Mouse (Mus musculus) frontal cortex, adult (tissue): ENCODE results near the gene Capzb.

Experiments
- ATAC-seq: cut with Nextera tagmentation; 2 replicates; pipeline ENCODE4 v1.9.2; 2017; ENCODE audit warnings: mild to moderate bottlenecking, moderate library complexity, mixed read lengths; ENCODE audit not compliant: low TSS enrichment

Gene Capzb

DNA sequence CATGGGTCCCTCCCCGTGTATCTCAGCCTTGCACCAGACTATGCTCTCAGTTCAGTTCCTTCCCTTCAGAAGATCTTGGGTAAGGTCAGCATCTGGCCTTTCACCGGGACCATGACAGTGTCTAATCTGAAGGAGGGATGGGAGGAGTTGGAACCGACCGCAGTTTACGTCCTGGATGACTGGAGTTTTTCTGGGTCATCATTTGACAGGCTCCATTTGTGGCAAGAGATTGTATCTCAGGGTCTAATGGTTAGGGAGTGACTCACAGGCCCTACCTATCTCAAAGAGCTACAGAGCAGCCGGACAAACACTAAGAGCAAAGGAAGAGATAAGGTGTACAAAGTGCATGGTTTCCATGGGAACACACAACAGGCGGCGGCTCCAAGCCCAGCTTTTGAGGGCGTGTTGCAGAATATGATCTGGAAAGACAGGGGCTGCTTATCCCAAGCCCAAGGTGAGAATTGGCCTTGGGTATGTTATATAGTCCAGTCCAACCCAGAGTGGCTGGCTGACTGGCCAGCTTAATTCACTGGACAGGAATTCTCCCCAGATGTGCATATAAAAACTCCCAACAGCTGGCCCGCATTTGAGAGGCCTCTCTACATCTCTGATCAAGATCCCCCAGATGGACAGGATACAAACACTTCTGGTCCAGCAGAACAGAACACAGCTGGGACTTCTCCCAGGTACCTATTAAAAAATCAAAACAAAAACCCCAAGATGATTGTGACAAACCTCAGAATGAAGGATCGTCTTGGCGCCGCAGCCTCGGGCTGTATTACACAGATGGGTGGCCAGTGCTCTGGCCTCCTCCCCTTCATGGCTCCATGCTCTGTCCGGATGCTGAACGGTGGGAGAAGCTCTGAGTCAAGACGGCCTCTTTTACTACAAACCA, 12.7 kb upstream of the Capzb start:
- ATAC-seq, result no peak

DNA sequence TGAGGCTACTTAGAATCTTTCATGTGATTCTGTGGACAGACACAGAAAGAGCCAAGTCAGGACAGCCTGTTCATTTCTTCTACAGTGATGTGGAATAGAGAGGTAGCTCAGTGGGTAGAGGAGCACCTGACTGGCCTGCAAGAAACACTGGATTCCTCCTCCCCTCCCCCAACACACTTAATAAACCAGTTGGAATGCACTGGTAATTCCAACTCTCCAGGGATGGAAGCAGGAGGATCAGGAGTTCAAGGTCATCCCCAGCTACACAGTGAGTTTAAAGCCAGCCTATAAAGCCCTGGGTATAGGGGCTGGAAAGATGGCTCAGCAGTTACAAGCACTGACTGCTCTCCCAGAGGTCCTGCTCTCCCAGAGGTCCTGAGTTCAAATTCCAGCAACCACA, 10.2 kb upstream of the Capzb start:
- ATAC-seq, result no peak

DNA sequence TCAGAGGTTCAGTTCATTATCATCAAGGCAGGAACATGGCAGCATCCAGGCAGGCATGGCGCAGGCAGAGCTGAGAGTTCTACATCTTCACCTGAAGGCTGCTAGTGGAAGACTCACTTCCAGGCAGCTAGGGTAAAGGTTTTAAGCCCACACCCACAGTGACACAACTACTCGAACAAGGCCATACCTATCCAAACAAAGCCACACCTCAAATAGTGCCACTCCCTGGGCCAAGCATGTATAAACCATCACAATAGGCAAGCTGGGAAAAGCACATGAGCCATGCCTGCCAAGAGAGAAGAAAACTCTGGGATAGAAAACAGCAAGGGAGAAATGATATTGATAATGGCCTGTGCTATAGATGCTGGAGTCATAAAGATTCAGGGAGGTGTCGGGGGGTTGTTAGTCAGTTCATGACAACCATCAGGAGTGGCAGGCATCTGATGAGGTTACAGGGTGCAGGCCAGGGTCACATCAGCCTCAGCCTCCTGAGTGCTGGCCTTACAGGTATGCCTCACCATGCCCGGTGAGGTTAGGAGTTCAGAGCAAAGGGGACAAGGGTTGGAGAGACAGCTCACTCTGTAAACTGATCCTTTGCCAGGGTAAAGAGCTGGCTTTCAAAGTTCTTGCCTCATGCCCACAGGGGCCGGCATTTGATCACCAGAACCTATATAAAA, 6.8 kb upstream of the Capzb start:
- no peak for ATAC-seq

DNA sequence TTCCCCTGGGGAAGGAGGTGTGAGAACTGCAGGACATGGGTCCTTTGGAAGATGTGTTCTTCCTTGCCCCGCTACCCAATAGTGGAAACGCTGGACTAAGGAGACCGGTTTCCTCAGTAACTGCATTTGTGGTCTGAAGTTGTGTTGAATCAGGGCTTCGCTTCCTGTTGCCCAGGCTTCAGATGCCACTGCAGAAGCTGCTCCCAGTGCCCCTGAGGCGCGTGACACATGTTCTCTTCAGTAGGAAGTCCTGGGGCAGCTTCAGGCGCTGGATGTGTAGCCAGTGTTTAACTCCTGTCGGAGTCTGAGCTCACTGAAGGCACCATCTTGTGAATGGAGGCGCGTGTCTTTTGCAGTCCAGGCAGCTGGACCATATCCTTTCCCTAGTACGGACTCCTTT, 4.8 kb upstream of the Capzb start:
- ATAC-seq, result no peak

DNA sequence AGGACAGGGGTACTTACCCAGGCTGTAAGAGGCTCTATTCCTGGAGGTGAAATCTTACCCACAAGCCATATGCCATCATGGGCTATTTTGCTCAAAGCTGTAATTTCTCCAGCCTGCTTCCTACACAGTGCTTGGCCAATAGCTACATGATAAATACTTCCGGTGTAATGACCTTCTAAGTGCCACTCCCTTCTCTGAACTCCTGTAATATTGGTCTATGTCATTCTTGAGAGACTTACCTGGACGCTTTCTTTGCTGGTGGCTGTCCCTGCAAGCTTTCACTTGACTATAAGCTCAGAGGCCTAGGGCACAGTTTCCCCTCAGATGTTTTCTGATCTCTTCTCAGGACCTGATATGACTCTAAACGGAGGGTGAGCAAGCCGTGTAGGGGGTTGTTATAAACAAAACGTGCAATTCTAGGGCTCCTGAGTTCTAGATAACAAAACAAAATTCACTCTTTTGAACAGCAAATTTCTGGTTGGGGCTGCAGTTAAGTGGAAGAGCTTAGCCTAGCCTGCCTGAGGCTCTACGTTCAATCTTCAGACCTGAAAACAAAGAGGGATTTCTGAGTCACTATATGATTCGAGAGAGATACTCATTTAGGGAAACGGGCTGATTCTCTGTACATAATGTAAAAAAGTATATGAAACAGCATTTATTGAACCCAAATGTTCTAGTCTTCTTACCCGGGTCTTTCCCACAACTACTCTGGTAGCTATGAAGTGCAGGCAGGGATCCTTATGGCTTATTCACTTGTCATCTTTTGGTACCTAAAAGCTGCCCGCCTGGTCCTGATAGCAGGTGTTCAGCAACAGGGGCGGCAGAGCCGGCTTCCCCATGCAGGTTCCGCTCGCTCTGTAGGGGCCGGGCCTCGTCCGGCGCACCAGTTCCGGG, 847 bp upstream of the Capzb start:
- no peak; the same call in 1 of the 2 replicates for ATAC-seq

DNA sequence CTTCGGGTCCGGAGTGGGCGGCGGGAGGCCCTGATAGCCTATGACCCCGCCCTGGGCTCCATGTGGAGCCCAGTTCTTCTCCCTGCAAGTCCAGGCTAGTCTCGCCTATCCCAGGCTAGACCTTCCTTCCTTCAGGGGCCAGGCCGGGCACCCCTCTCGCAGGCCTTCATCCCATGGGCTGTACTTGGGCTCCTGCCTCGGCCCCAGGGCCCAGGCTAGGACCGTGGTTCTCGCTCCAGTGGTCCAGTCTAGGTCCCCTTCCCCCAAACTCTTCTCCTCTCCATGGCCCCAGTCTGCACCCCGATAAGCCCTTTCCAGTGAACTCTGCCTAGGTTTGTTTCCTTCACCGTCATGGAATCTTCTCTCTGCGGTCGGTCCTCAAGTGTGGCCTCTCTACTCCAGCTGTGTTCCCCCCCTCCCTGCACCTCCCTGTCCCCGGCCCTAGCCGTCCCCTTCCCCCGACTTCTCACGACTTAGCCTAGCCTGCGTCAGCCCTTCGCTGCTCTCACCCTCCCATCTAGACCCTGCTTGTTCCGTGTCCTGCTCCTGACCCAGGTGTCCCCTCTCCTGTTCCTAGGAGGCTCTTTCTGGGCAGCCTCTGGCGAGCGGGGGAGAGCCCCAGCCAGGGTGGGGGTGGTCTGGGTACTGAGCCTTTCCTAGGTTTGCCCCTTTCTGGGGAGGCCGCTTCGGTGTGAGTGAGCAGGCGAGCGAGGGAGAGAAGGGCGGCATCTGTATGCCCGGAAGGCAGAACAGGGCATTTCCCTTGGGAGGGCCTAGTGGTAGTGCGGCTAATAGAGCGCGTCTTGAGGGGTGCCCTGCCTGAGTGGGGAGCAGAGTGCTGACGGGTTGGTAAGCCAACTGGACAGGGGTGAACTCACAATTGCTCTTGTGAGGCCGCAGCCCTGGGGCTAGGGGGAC, 736 bp downstream of the Capzb start:
- ATAC-seq, result no peak

DNA sequence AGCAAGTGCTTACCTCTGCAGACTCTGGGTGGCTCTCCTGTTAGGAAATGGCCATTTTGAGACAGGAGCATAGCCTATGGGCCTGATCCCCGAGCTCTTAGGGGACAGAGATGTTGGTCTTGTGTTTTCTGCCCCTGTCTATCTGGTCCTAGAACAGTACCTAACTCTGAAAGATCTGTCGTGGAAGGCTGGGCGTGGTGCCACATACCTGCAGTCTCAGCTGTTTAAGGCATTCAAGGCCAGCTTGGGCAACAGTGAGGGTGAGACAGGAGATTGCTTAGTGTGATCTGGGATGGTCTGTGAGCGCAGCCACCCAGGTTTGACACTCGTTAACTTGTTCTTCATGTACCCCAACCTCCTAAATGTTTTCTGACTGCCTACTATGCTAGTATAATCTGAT, 2.4 kb downstream of the Capzb start:
- no peak for ATAC-seq

DNA sequence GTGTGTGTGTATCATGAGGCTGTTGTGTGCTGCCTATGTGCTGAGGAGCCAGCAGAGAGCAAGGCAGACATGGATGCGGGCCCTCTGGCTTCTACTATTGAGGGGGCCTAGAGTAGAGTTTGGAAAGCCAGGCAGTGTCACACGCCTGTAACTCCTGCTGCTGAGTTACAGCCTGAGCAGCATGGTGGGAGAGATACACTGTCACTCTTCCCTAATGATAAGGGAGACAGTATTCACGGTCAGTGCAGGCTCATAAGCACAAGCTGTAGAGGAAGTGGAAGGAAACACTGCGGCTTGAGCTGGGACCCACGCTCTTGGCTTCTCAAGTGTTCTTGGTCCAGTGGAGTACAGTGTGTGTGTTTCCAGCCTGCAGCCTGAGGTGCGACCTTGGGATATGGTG, 3.8 kb downstream of the Capzb start:
- ATAC-seq, result no peak

DNA sequence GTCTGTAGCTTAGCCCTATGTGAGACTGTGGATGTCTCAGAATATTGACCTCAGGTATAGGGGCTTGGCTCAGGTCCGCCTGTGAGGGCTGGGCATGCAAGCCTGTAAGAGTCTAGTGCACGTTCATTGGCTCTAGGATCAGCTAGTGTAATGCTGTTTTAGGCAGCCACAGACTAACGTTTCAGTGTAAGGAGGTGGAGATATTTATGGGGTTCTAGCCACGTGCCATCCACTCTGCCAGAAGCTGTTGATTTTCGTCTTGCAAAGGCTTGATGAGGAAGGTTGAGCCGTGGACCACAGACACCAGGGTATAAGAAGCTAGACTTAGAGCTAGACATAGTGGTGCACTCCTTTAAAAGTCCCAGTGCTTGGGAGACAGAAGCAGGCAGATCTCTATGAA, 4.2 kb downstream of the Capzb start:
- ATAC-seq, result peak; percentile 36; the same call in 1 of the 2 replicates

DNA sequence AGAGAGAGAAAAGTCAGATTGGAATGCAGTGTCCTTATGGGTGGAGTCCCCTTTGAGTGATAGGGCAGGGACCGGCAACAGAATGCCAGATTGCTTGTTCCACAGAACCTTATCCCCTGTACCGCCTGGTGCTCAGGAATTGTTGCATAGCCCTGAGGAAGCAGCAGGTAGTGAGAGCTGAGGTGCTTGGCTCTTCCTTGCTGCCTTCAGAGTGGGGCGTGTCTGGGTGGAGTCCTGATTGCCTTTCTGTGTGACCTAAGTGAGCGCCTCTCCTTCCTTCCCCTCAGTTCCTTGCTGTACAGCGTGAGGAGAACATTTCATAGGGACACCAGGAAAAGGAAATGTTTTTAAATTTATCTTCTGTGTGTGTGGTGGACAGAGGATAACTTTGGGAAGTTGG, 4.8 kb downstream of the Capzb start:
- no peak for ATAC-seq

DNA sequence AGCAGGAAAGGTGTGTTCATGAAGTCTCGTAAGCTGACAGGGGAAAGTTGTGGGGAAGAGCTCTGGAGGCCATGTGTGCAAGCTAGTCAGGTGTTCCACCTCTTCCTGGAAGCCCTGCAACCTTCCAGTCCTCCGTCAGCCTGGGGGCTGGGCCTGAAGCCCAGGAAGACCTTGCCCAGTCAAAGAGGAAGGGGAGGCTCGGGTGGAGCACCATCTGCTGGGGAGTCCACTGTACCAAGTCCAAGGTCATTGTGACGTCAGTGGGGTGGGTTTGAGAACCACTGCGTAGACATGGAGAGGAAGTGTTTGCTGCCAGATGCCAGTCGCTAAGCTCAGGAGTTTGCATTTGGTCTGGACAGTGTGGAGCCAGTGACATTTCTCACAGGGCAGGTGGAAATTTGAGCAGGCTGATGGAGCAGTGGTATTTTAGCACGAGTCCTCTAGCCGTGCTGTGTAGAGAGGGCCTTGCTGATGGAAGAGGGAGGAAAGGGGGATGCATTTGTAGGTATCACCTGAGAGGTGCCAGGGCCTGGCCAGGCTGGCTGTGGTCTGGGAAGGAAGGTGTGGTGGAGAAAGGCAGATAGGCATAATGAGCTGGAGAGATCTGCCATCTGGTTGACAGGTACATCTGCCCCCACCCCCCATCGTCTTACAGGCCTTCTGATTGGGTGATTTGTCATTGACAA, 5.4 kb downstream of the Capzb start:
- ATAC-seq, result no peak

DNA sequence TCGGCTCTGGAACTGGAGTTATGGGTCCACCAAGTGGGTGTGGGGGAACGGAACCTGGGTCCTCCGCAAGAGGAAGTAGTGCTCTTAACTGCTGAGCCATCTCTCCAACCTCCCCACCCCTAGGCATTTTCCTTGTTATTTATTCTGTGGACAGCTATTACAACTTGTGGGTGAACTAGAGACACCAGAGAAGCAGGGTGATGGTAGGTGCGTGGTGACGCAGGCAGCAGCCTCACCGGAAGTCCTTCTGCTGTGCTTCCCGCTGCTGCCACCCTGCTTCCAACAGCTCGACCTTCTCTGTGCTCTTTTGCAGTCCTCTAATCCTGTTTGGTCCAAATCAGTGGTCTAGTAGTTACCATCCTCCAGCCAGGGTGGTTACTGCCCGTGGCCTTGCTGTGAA, 6.4 kb downstream of the Capzb start:
- ATAC-seq, result no peak

DNA sequence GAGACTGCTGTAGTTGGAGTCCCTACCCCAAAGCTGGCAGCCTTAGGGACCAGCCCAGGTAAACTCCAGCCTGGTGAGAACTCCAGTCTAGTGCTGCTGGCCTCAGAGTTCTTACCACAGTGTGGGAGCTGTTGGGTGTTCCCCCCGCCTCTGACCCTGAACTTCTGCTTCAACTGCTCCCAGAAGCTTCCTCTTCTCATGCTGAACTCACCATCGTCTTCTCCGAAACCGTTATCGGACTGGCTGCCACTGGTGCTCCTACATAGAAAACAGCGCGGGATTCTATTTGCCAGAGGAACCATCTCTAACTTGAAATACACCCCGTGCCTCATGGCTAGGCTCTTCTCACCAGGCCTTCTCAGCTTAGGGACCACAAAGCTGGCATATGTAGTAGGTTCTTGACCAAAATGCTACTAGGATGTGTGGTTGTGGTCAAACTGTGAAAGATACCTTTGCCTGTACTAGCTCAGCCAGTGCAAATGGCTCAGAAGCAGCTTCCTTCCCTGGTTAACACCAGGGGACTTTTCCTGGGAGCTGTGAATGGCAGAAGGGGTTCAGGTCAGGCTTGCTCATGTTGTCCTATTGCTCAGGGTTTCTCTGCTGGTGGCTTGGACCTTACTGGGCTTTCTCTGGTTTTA, 7.1 kb downstream of the Capzb start:
- no peak for ATAC-seq

DNA sequence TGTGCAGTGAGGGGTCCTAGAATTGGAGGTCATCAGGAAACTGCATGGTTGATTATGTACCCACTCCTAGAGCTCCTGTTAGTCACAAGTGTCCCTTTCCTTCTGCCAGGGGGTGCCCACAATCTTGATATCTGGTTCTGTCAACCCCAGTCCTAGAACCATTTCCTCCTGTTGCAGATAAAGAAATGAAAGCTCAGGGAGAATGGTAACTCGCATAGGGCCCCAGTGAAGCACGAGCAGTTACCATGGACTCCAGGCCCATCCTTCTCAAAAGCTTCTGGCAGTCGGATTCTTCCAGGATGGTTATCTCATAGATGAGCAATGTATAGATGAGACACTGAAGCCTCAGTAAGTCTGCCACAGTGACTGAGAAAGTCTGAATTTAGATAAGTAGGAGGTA, 8.2 kb downstream of the Capzb start:
- ATAC-seq, result no peak

DNA sequence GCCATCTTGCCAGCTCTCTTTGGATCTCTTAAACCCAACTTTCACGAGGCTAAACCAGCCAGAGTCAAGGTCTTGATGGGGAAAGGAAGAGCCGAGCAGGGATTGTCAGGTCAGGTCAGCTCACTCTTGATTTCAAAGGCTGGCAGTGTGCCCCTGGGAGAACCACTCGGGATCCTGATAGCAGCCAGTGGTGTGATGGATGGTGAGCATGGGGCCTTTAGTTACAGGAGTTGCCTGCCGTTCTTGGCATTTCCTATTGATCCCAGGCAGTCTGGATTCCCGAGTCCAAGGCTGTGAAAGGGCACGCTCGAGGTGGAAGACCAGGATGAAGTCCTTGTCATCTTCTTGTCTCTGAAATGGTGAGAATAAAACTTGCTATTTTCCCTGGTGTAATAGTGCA, 9.9 kb downstream of the Capzb start:
- no peak for ATAC-seq

DNA sequence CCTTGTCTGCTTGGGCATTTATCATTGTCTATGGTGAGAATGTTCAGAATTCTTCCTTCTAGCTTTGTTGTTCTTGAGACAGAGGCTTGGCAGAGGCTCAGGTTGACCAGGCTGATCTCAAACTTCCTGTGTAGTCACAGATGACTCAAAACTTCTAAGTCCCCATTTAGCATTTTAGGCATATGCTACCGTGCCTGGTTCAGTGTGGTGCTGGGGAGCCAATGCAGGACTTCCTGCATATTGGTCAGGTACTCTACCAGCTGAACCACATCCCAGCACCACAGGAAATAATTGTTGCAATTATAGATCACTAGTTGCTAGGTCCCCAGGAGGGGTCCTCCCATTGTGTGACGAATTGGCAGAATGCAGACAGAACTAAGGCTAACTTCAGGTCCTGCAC, 10.7 kb downstream of the Capzb start:
- no peak for ATAC-seq

DNA sequence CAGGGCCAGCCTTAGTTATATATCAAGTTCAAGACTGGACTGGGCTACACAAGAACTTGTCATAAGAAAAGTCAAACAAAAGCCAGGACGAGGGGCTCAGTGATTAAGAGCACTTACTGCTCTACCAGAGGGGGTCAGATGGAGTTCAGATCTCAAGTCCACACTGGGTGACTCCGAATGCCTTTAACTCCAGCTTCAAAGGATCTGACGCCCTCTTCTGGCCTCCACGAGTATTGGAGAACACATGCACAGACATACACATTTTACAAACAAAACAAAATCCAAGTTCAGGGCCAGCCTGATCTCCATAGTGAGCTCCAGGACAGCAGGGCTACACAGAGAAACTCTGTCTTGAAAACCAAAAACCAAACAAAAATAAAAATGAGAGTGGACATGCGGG, 13.1 kb downstream of the Capzb start:
- no peak for ATAC-seq

DNA sequence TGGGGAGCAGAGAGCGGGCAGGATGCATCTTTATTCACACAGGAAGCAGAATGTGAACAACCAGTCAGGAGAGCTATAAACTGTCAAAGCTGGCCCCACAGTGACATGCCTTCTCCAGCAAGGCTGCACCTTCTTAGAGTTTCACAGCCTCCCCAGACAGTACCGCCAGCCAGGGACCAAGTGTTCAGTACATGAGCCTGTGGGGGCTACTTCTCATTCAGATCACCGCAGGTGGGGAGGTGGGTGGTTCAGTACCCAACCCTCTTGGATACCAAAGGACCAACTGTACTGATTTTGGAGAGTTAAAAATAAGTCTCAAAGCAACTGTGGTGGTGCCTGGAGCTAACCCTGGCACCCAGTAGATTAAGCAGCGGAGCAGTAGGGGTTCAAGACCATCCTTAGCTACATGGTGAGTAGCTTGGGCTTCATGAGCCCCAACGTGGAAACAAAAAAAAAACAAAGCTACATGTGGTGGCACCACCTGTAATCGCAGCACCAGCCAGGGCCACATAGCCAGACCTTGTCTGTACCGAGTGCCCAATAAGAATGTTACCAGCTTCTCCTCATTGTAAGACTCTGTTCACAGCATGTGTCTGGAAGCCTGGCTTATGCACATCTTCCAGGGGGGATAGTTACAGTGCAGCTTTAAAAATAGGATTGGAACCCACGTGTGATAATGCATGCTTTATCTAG, 13.8 kb downstream of the Capzb start:
- ATAC-seq, result peak; percentile 27; the same call in 1 of the 2 replicates
